ENCODE assay signal across 8 mouse cellular contexts in genomic region chr1:52302557-52302956, GRCm38 (mm10).
DNase-seq lines count a peak whose midpoint lies in the region; ATAC-seq and TF ChIP-seq lines count a peak whose summit lies in the region.

No protein-coding gene starts in this region.

- H3K27ac ChIP-seq in heart, embryonic 13.5 days (replicated peaks): no peak overlapping the region
- H3K27ac ChIP-seq in lung, embryonic 14.5 days (ENCODE audit: low read depth): no peak overlapping the region

- H3K9me3 ChIP-seq in heart, embryonic 13.5 days: no peaks in the 10 kb centered on the region
- no peaks in the 10 kb centered on the region for H3K9me3 ChIP-seq in lung, embryonic 14.5 days (ENCODE audit: low read depth, low read length)

- DNase-seq in adrenal gland, adult (ENCODE audit: inconsistent age in 2 of 2, low spot score in 1 of 2): peak; percentile 71 to 90
- DNase-seq in embryo, embryonic 11 days: peak; percentile 83
- DNase-seq in large intestine, adult 2 months (ENCODE audit: low read depth, low spot score): peak; percentile 58
- peak; percentile 90 for DNase-seq in lung, embryonic 14.5 days
- peak; percentile 73 for DNase-seq in right cerebral cortex, adult 18-20 months
- peak; percentile 23 for DNase-seq in urinary bladder, postnatal 10 days (ENCODE audit: low spot score)

- no peaks in the 10 kb centered on the region for H3K27me3 ChIP-seq in heart, embryonic 13.5 days (replicated peaks)
- H3K27me3 ChIP-seq in lung, embryonic 14.5 days (ENCODE audit: insufficient read depth, low read length): no peaks in the 10 kb centered on the region

- no peaks in the 10 kb centered on the region for H3K4me1 ChIP-seq in heart, embryonic 13.5 days
- no peaks in the 10 kb centered on the region for H3K4me1 ChIP-seq in lung, embryonic 14.5 days (ENCODE audit: insufficient read depth)

- 8% methylated on average over 6 of the region's 6 CpGs for WGBS in heart, embryonic 13.5 days
- 5% methylated on average over 6 of the region's 6 CpGs for WGBS in large intestine, adult 2 months
- WGBS in lung, embryonic 14.5 days: 7% methylated on average over 6 of the region's 6 CpGs

- TF ChIP-seq CTCF in lung, embryonic 14.5 days (IDR thresholded peaks at IDR 0.05; ENCODE audit: low read depth): peak; percentile 74

- no peak overlapping the region for H3K4me3 ChIP-seq in heart, embryonic 13.5 days
- H3K4me3 ChIP-seq in lung, embryonic 14.5 days (ENCODE audit: low read depth, low read length): no peak overlapping the region

- peak; percentile 87 for ATAC-seq in CD4-positive, CD25-positive, alpha-beta regulatory T cell, adult 4 months
- no peak for ATAC-seq in heart, embryonic 13.5 days (ENCODE audit: extremely low read depth, insufficient number of reproducible peaks, low FRiP score, low TSS enrichment)
- peak; percentile 80; the same call in 1 of the 2 replicates for ATAC-seq in lung, embryonic 14.5 days (ENCODE audit: insufficient read depth)

- H3K4me2 ChIP-seq in heart, embryonic 13.5 days: peak overlapping the region; percentile 17
- 0 out of 2 replicates have a peak overlapping the region, but pooled peaks have one; percentile 27 for H3K4me2 ChIP-seq in lung, embryonic 14.5 days

- H3K36me3 ChIP-seq in heart, embryonic 13.5 days: no peaks in the 10 kb centered on the region
- H3K36me3 ChIP-seq in lung, embryonic 14.5 days (ENCODE audit: insufficient read depth): no peaks in the 10 kb centered on the region

- H3K9ac ChIP-seq in heart, embryonic 13.5 days: no peak overlapping the region
- H3K9ac ChIP-seq in lung, embryonic 14.5 days: no peak overlapping the region

Comparison
In these comparisons a context has a peak if more than half of its experiments do, and no peak if none do; other contexts are left out.
1. DNase-seq: peak in every context shown above with its lines; median percentile 90 in lung, embryonic 14.5 days; 83 in embryo, embryonic 11 days; 80 in adrenal gland, adult; 73 in right cerebral cortex, adult 18-20 months; 58 in large intestine, adult 2 months; 23 in urinary bladder, postnatal 10 days.